In the genomic region with DNA sequence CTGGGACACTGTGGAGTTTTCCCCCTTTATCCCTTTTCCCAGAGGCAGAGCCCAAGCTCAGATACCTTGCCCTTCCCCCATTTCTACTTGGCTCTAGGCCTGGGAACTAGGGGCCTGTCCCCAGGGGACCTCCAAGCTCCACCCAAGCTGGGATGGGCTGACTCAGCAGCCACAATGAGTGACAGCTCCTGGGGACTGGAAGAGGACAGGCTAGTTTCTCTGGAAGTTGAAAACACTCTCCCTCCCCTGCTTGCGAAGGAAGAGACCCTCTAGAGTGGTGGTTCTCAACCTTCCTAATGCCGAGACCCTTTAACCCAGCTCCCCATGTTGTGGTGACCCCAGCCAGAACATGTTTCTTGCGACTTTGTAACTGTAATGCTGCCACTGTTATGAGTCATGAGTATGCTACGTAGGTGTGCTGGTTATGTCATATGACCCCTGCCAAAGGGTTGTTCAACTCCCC, we compare ENCODE assay signal across 9 mouse cellular contexts. TPM values are rescaled to one million over a fixed set of nuclear protein-coding genes. Genes with fewer than 3 reads are reported as not detected.
DNase-seq lines count a peak whose midpoint lies in the region; ATAC-seq and TF ChIP-seq lines count a peak whose summit lies in the region.
"Had no signal": no experiment of that assay in that cellular context is flagged by ENCODE, and none has a peak within 500 bp of the region (broad histone marks: within the 10 kb centered on the region; RNA-seq: fewer than 3 reads in every experiment).

No protein-coding gene starts in this region.

- peak overlapping the region; percentile 47; the same call in 1 of the 2 replicates for H3K27ac ChIP-seq in ES-E14 (ENCODE audit: insufficient read depth, low read depth, low read length, poor library complexity, severe bottlenecking)
- H3K27ac ChIP-seq in heart, embryonic 12.5 days (ENCODE audit: poor library complexity, severe bottlenecking): no peak overlapping the region
- H3K27ac ChIP-seq in kidney, embryonic 14.5 days (ENCODE audit: low read depth, low read length): no peak overlapping the region; the same call in 1 of the 2 replicates

- WGBS in heart, embryonic 12.5 days: 35% methylated on average over 4 of the region's 4 CpGs
- 43% methylated on average over 4 of the region's 4 CpGs for WGBS in kidney, embryonic 14.5 days

- in situ Hi-C loops in ES-E14 (cut with MboI; ENCODE audit: low sequenced_read_pairs in 2 of 2, unreplicated experiment in 2 of 2): no loop called here

- intact Hi-C loops in left cerebral cortex, postnatal 14 days (cut with DNase I): no loop called here

- peak overlapping the region in 1 of 2 experiments; percentile 28; a peak in 1 of 4 replicates for H3K4me3 ChIP-seq in ES-E14 (ENCODE audit: insufficient read depth in 1 of 2, low read depth in 1 of 2, low read length in 2 of 2, poor library complexity in 1 of 2, severe bottlenecking in 1 of 2)
- H3K4me3 ChIP-seq in heart, embryonic 12.5 days: no peak overlapping the region
- H3K4me3 ChIP-seq in kidney, embryonic 14.5 days (ENCODE audit: low read length): no peak overlapping the region

- peak; percentile 31; the same call in 1 of the 2 replicates for ATAC-seq in heart, embryonic 12.5 days (ENCODE audit: insufficient number of reproducible peaks, low FRiP score)
- peak; percentile 21; the same call in 1 of the 2 replicates for ATAC-seq in kidney, embryonic 14.5 days (ENCODE audit: low FRiP score, low TSS enrichment)
- peak; percentile 55; the same call in 1 of the 2 replicates for ATAC-seq in megakaryocyte progenitor cell, adult 5-6 weeks (replicated peaks; ENCODE audit: poor library complexity)

- peaks cover 19% of the 10 kb centered on the region; the same call in 1 of the 2 replicates for H3K36me3 ChIP-seq in ES-E14 (ENCODE audit: control insufficient read depth, insufficient read depth, low read length, poor library complexity, severe bottlenecking)
- H3K36me3 ChIP-seq in heart, embryonic 12.5 days: no peaks in the 10 kb centered on the region
- no peaks in the 10 kb centered on the region for H3K36me3 ChIP-seq in kidney, embryonic 14.5 days (ENCODE audit: control insufficient read depth, insufficient read depth, low read length)

- H3K9me3 ChIP-seq in ES-E14 (ENCODE audit: control insufficient read depth, insufficient read depth, low read depth, low read length): no peaks in the 10 kb centered on the region
- H3K9me3 ChIP-seq in heart, embryonic 12.5 days (replicated peaks): no peaks in the 10 kb centered on the region
- no peaks in the 10 kb centered on the region for H3K9me3 ChIP-seq in kidney, embryonic 14.5 days (ENCODE audit: control insufficient read depth, low read length)

- H3K9ac ChIP-seq in ES-E14 (ENCODE audit: insufficient read depth, low read depth, low read length, poor library complexity, severe bottlenecking): no peak overlapping the region
- no peak overlapping the region for H3K9ac ChIP-seq in heart, embryonic 12.5 days
- H3K9ac ChIP-seq in kidney, embryonic 14.5 days (ENCODE audit: low read depth, low read length): no peak overlapping the region

- H3K4me2 ChIP-seq in heart, embryonic 12.5 days: peak overlapping the region; percentile 16; the same call in 1 of the 2 replicates
- no peak overlapping the region for H3K4me2 ChIP-seq in kidney, embryonic 14.5 days (replicated peaks; ENCODE audit: low read depth, low read length)

- peaks cover 21% of the 10 kb centered on the region for H3K27me3 ChIP-seq in heart, embryonic 12.5 days (replicated peaks)
- H3K27me3 ChIP-seq in kidney, embryonic 14.5 days (ENCODE audit: control insufficient read depth, insufficient read depth, low read length): no peaks in the 10 kb centered on the region

- H3K4me1 ChIP-seq in ES-E14 (ENCODE audit: control insufficient read depth in 2 of 2, insufficient read depth in 2 of 2, low read length in 2 of 2, poor library complexity in 1 of 2): peaks cover 14 to 56% of the 10 kb centered on the region in 2 experiments
- peaks cover 56% of the 10 kb centered on the region for H3K4me1 ChIP-seq in heart, embryonic 12.5 days (replicated peaks)
- peaks cover 64% of the 10 kb centered on the region for H3K4me1 ChIP-seq in kidney, embryonic 14.5 days (ENCODE audit: control insufficient read depth, insufficient read depth, low read length)

- peak; percentile 69 for DNase-seq in 416B (ENCODE audit: low read depth)
- no peak for DNase-seq in ES-E14 (ENCODE audit: low read depth, low spot score)
- no peak for DNase-seq in left cerebral cortex, postnatal 14 days (ENCODE audit: low spot score in 2 of 2)
- DNase-seq in urinary bladder, postnatal 4 days (ENCODE audit: low spot score in 2 of 2): no peak
- no peak for DNase-seq in spleen, postnatal 14 days (ENCODE audit: low spot score in 2 of 2)

TF ChIP-seq in ES-E14, 5 proteins besides CTCF, POLR2A, EP300 and RAD21:
- TF ChIP-seq HCFC1 (IDR thresholded peaks at IDR 0.05; ENCODE audit: borderline replicate concordance, insufficient read depth, low read length) (no peak), MAFK (IDR thresholded peaks at IDR 0.05; ENCODE audit: insufficient read depth, low read depth, low read length) (peak; percentile 96)

RNA-seq across cellular contexts. Expression of gene Slc9a3r1, which starts 9.7 kb away (rescaled TPM):
- 40.3 and 43.9 TPM in 2 replicates for total RNA-seq in ES-E14 (2012; rRNA removed)
- polyA plus RNA-seq in heart, embryonic 12.5 days (2016; fragmentation: Nextera tagmentation; extraction: Ambion mirVana): 21.0 and 22.2 TPM in 2 replicates
- polyA plus RNA-seq in kidney, embryonic 14.5 days (2014; fragmentation: Nextera tagmentation; extraction: Ambion mirVana): 81.5 and 110 TPM in 2 replicates
- 51.4 TPM in 2 replicates for total RNA-seq in megakaryocyte progenitor cell, adult 5-6 weeks (2015)
- 44.7 and 49.4 TPM in 2 replicates for total RNA-seq in megakaryocyte progenitor cell, adult 5-6 weeks (2017)
- total RNA-seq in left cerebral cortex, postnatal 14 days (2021): 10 to 100 TPM; 76.2 to 83.0 TPM

RNA-seq across cellular contexts. Expression of gene Tmem104, which starts 14.4 kb away (rescaled TPM):
- 14.7 and 17.2 TPM in 2 replicates for total RNA-seq in ES-E14 (2012; rRNA removed)
- polyA plus RNA-seq in heart, embryonic 12.5 days (2016; fragmentation: Nextera tagmentation; extraction: Ambion mirVana): 8.4 TPM in 2 replicates
- 6.3 and 10.3 TPM in 2 replicates for polyA plus RNA-seq in kidney, embryonic 14.5 days (2014; fragmentation: Nextera tagmentation; extraction: Ambion mirVana)
- total RNA-seq in megakaryocyte progenitor cell, adult 5-6 weeks (2015): 7.8 and 8.3 TPM in 2 replicates
- total RNA-seq in megakaryocyte progenitor cell, adult 5-6 weeks (2017): 2.4 and 8.2 TPM in 2 replicates
- 10 to 100 TPM; 15.1 to 18.7 TPM for total RNA-seq in left cerebral cortex, postnatal 14 days (2021)

RNA-seq across cellular contexts. Expression of gene Nat9, which starts 14.8 kb away (rescaled TPM):
- 16.9 and 19.3 TPM in 2 replicates for total RNA-seq in ES-E14 (2012; rRNA removed)
- polyA plus RNA-seq in heart, embryonic 12.5 days (2016; fragmentation: Nextera tagmentation; extraction: Ambion mirVana): 13.1 and 13.3 TPM in 2 replicates
- polyA plus RNA-seq in kidney, embryonic 14.5 days (2014; fragmentation: Nextera tagmentation; extraction: Ambion mirVana): 18.2 and 18.4 TPM in 2 replicates
- total RNA-seq in megakaryocyte progenitor cell, adult 5-6 weeks (2015): 17.4 and 17.8 TPM in 2 replicates
- total RNA-seq in megakaryocyte progenitor cell, adult 5-6 weeks (2017): 20.2 and 25.5 TPM in 2 replicates
- 10 to 100 TPM; 16.1 to 16.3 TPM for total RNA-seq in left cerebral cortex, postnatal 14 days (2021)

RNA-seq across cellular contexts. Expression of gene Cd300lf, which starts 39.1 kb away (rescaled TPM):
- total RNA-seq in ES-E14 (2012; rRNA removed): 0.40 and 0.42 TPM in 2 replicates
- 0.09 and 0.10 TPM in 2 replicates for polyA plus RNA-seq in heart, embryonic 12.5 days (2016; fragmentation: Nextera tagmentation; extraction: Ambion mirVana)
- polyA plus RNA-seq in kidney, embryonic 14.5 days (2014; fragmentation: Nextera tagmentation; extraction: Ambion mirVana): 0.26 TPM in 2 replicates
- total RNA-seq in megakaryocyte progenitor cell, adult 5-6 weeks (2015): 2.1 and 2.3 TPM in 2 replicates
- total RNA-seq in megakaryocyte progenitor cell, adult 5-6 weeks (2017): 1.6 and 1.8 TPM in 2 replicates
- total RNA-seq in left cerebral cortex, postnatal 14 days (2021): under 1 TPM; 0.59 to 0.62 TPM
- polyA plus RNA-seq: neural tube, embryonic 11.5 days had no signal
